In the genomic region with DNA sequence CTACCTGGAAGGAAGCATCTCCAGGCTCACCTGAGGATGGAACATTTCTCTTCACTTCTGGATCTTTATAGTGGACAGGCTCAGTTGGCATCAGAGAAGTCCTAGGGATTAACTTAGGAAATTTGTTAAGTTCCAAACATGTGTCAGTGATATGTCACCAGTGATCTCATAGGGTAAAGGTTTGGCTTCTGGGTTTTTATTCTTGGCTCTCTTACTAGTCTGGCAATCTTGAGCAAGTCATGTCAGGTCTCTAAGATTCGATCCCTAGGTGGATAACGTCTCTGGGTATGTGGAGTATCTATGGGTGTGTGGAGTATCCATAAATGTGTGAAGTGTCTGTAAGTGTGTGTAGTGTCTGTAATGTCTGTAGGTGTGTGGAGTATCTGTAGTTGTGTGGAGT, we compare ENCODE assay signal across 17 mouse cellular contexts.
"Had no signal": no experiment of that assay in that cellular context is flagged by ENCODE, and none has a peak within 500 bp of the region (broad histone marks: within the 10 kb centered on the region; RNA-seq: fewer than 3 reads in every experiment).

No protein-coding gene starts in this region.

- H3K27ac ChIP-seq: neural tube, embryonic 12.5 days; neural tube, embryonic 13.5 days; neural tube, embryonic 15.5 days; stomach, embryonic 15.5 days; stomach, postnatal 0 days had no signal

- H3K4me2 ChIP-seq: neural tube, embryonic 12.5 days; neural tube, embryonic 13.5 days; neural tube, embryonic 15.5 days; stomach, embryonic 15.5 days had no signal

- H3K4me1 ChIP-seq: stomach, embryonic 15.5 days had no signal

- H3K9me3 ChIP-seq: neural tube, embryonic 13.5 days; stomach, embryonic 15.5 days had no signal

- H3K9ac ChIP-seq: neural tube, embryonic 12.5 days; neural tube, embryonic 13.5 days; neural tube, embryonic 15.5 days; stomach, embryonic 15.5 days had no signal

- H3K36me3 ChIP-seq: neural tube, embryonic 12.5 days; neural tube, embryonic 13.5 days; neural tube, embryonic 15.5 days; stomach, embryonic 15.5 days had no signal

- H3K4me3 ChIP-seq: neural tube, embryonic 12.5 days; neural tube, embryonic 13.5 days; neural tube, embryonic 15.5 days; stomach, embryonic 15.5 days had no signal

- H3K27me3 ChIP-seq: neural tube, embryonic 12.5 days; neural tube, embryonic 13.5 days; neural tube, embryonic 15.5 days; stomach, embryonic 15.5 days had no signal

- DNase-seq: retina, postnatal 1 day; right cerebral cortex, adult 18-20 months; right cerebral cortex, postnatal 14 days; right cerebral cortex, postnatal 25 days; right cerebral cortex, postnatal 4 days; spleen, adult 18-20 months; thymus, adult 18-20 months; thymus, adult 2 months; thymus, postnatal 14 days; thymus, postnatal 25 days; thymus, postnatal 36 days; thymus, postnatal 4 days had no signal
